Mouse (Mus musculus): ENCODE measurements around the gene Inpp5k.

DNA sequence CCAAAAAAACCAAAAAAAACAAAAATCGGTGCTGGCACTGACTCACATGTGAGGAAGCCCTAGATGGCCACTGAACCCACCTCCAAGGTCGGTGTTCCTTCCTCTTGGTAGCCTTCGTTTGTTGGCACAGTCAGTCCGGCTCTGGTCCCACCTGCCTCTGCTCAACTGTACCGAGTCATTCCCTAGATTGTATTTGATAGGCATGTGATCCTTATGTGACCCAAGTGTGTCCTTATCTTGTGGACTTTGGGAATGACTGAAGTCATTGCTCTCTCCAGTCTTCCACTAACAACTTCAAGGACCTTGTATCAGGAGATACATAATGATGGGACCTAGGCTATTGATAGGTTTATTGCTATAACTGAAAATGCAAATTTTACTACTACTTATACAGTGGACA is 26.0 kb upstream of the Inpp5k start:
- TF ChIP-seq MYOG (IDR thresholded peaks at IDR 0.05; ENCODE audit: control insufficient read depth in 1 of 3, insufficient read depth in 1 of 3, insufficient read length in 2 of 3, low read depth in 2 of 3) (no peak), MAX (IDR thresholded peaks at IDR 0.05; ENCODE audit: low read depth) (no peak), E2F4 (IDR thresholded peaks at IDR 0.05; ENCODE audit: insufficient read depth) (no peak), USF1 (IDR thresholded peaks at IDR 0.05; ENCODE audit: low read depth) (no peak), MYOD1 (IDR thresholded peaks at IDR 0.05; ENCODE audit: control insufficient read depth in 1 of 3, insufficient read length in 2 of 3, low read depth in 2 of 3) (no peak), POLR2A (IDR thresholded peaks at IDR 0.05; ENCODE audit: insufficient read length, low read depth) (no peak), TCF12 (IDR thresholded peaks at IDR 0.05; ENCODE audit: insufficient read depth, poor library complexity, severe bottlenecking) (no peak), SRF (IDR thresholded peaks at IDR 0.05; ENCODE audit: control insufficient read depth, insufficient read length, low read depth) (no peak), TCF3 (IDR thresholded peaks at IDR 0.05; ENCODE audit: insufficient read length, low read depth) (no peak), POLR2AphosphoS2 (IDR thresholded peaks at IDR 0.05; ENCODE audit: insufficient read length, low read depth) (no peak), CEBPB (IDR thresholded peaks at IDR 0.05; ENCODE audit: insufficient read depth, poor library complexity, severe bottlenecking) (no peak)
